Mouse (Mus musculus) cerebellum, adult 2 months (tissue): ENCODE measurements around the gene Wdr81.

Experiments
- CTCF ChIP-seq: fragments of 200-500 bp; IDR thresholded peaks from 2 replicates; pipeline ENCODE4 v1.5.1; 2011; ENCODE audit warnings: low read depth, mild to moderate bottlenecking, control low read depth, low read length, moderate library complexity, borderline replicate concordance; ENCODE audit not compliant: insufficient read depth
- POLR2A ChIP-seq: fragments of 200-500 bp; IDR thresholded peaks from 2 replicates; pipeline ENCODE4 v1.6.1; 2011; ENCODE audit warnings: low read length, control low read depth, borderline replicate concordance; ENCODE audit not compliant: insufficient read depth

DNA sequence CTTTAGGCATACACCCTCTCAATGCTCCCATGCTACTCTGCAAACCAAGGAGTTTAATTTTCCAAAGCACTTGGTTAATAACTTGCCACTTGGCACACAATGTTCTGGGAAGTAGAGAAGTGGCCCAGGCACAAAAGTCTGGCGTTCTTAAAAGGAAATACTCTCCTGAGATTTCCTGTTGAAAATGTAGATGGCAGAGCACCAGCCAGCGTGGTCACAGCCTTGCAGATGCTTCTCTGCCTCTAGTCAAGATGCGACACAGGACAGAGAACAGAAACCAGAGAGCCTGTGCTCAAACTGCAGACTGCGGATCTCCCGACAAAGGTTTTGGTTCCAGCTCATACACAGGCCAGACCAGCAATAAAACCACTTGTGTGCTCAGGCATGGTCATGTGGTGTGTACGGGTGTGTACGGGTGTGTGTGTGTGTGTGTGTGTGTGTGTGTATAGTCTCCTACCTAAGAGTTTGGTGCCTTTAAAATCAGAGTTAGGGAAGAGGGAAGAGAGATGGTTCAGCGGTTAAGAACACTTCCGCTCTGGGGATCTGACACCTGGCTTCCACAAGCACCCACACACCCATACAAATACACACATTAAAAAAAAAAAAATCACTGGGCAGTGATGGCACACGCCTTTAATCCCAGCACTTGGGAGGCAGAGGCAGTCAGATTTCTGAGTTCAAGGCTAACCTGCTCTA, 672 bp upstream of the Wdr81 start:
- TF ChIP-seq POLR2A = no peak
- TF ChIP-seq CTCF = no peak
